Mouse (Mus musculus) cortical plate, adult 2 months (tissue): Measurements from ENCODE around the gene Gpa33.

Experiments
- CTCF ChIP-seq: fragments of 200-500 bp; IDR thresholded peaks from 2 replicates; pipeline ENCODE4 v1.5.1; 2011; ENCODE audit warnings: mild to moderate bottlenecking, control low read depth, low read length; ENCODE audit not compliant: insufficient read depth; ENCODE audit errors: extremely low read depth
- POLR2A ChIP-seq: fragments of 200-500 bp; IDR thresholded peaks from 2 replicates; pipeline ENCODE4 v1.6.1; 2011; ENCODE audit warnings: mild to moderate bottlenecking, low read length, control low read depth; ENCODE audit not compliant: insufficient read depth; ENCODE audit errors: extremely low read depth

GRCm38 (mm10) chr1:166153351-166154120 lies 23.5 kb downstream of the Gpa33 start:
- TF ChIP-seq CTCF (peak; percentile 96), POLR2A (no peak)
